Mouse (Mus musculus) limb, embryonic 10.5 days (tissue): ENCODE results near the gene Cacna1c. TPM values are rescaled to one million over a fixed set of nuclear protein-coding genes. Genes with fewer than 3 reads are reported as not detected.
A peak's percentile ranks its signal among the peaks of the same experiment; 100 is the strongest.

Experiments
- DNase-seq: peaks from one replicate; pipeline ENCODE4 v3.0.0-alpha.2; 2017; ENCODE audit warnings: low spot score
- H3K27ac ChIP-seq: fragments of 300-500 bp; sonication (generic); 2 replicates; pipeline ENCODE4 v1.5.1; 2016; ENCODE audit warnings: mild to moderate bottlenecking
- H3K27me3 ChIP-seq: fragments of 300-500 bp; sonication (generic); 2 replicates; pipeline ENCODE4 v1.6.1; 2016; ENCODE audit warnings: low read depth, mild to moderate bottlenecking; ENCODE audit not compliant: poor library complexity, severe bottlenecking
- H3K36me3 ChIP-seq: fragments of 300-500 bp; sonication (generic); 2 replicates; pipeline ENCODE4 v1.6.1; 2016; ENCODE audit warnings: mild to moderate bottlenecking, moderate library complexity
- H3K4me1 ChIP-seq: fragments of 300-500 bp; sonication (generic); 2 replicates; pipeline ENCODE4 v1.6.1; 2016
- H3K4me3 ChIP-seq: fragments of 300-500 bp; sonication (generic); 2 replicates; pipeline ENCODE4 v1.5.1; 2016; ENCODE audit warnings: mild to moderate bottlenecking, moderate library complexity
- H3K9me3 ChIP-seq: fragments of 300-500 bp; sonication (generic); replicated peaks from 2 replicates; pipeline ENCODE4 v1.6.1; 2016; ENCODE audit warnings: mild to moderate bottlenecking
- WGBS: fragments of 180-500 bp; shearing (Covaris S2); methylation state at CpG from one replicate; pipeline ENCODE4 v1.1.7; 2016; 5-methylcytosine and 5-hydroxymethylcytosine counted together
- polyA plus RNA-seq: library from polyadenylated mRNA; unstranded; fragments of >200 nt; fragmentation: Nextera tagmentation; extraction: Ambion mirVana; gene quantifications from 2 replicates; pipeline ENCODE4 v1.2.1, GENCODE M21; 2016

The Cacna1c gene
- polyA plus RNA-seq, 1 experiment from 2014 or later = 10.2 TPM

DNA sequence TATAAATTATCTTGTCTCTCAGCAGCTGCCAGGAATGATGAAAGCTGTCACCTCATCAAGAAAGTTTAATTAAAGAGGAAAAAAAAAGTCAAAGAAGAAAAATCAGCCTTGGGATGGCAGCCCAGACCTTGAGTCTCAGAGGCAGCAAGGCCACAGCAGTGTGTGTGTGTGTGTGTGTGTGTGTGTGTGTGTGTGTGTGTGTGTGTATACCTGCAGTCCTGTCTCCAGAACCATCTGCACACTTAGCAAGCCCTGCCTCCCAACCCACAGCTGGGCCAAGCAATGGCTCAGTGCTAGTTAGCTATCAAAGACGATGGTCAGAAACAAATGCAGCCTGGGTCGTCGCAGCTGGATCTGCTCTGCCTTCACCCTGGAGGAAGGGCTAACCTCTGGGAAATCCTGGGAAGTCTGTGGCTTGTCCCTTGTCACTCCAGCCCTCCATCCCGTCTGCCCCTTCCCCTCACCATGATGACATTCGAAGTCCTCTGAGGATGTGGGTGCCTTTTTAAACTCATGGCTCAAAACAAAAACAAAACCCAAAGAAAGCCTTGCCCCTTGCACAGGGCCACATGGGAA is 378.2 kb downstream of the Cacna1c start:
- Histone ChIP-seq H3K4me3 (no peak overlapping the region), H3K9me3 (no peaks in the 10 kb centered on the region), H3K36me3 (no peaks in the 10 kb centered on the region), H3K27me3 (no peaks in the 10 kb centered on the region), H3K4me1 (peaks cover 29% of the 10 kb centered on the region), H3K27ac (no peak overlapping the region)
- WGBS = 61% methylated on average over 5 of the region's 5 CpGs
- no peak for DNase-seq

- no peak for DNase-seq
- H3K4me1 ChIP-seq = peaks cover 24% of the 10 kb centered on the region
- no peaks in the 10 kb centered on the region for H3K36me3 ChIP-seq
- H3K27me3 ChIP-seq = no peaks in the 10 kb centered on the region
- H3K4me3 ChIP-seq = no peak overlapping the region
- 92% methylated on average over 6 of the region's 6 CpGs for WGBS
- no peak overlapping the region for H3K27ac ChIP-seq
- no peaks in the 10 kb centered on the region for H3K9me3 ChIP-seq
Measured at GRCm38 (mm10) chr6:118816253-118816652, 380.0 kb downstream of the Cacna1c start.

DNA sequence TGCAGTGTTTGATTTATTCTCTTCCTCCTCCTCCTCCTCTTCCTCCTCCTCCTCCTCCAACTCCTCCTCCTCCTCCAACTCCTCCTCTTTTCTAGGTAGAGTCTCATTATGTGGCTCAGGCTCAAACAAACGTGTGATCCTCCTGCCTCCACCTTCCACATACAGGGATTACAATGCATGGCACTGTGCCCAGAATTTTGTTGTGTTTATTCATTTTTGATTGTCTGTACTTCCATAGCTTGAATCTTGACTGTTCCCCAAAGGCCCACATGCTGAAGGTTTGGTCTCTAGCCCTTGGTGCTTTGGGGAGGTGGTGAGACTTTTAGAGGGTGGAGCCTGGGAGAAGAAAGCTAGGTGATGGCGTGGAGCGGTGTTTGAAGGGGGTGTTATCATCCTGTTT is 383.7 kb downstream of the Cacna1c start:
- WGBS = 85% methylated on average over 3 of the region's 3 CpGs
- Histone ChIP-seq H3K27me3 (no peaks in the 10 kb centered on the region), H3K36me3 (no peaks in the 10 kb centered on the region), H3K4me3 (no peak overlapping the region), H3K4me1 (peaks cover 8% of the 10 kb centered on the region; the same call in 1 of the 2 replicates), H3K27ac (no peak overlapping the region), H3K9me3 (no peaks in the 10 kb centered on the region)
- DNase-seq = no peak

GRCm38 (mm10) chr6:118812007-118812406 is 384.2 kb downstream of the Cacna1c start:
- H3K4me3 ChIP-seq = no peak overlapping the region
- no peak for DNase-seq
- peaks cover 8% of the 10 kb centered on the region; the same call in 1 of the 2 replicates for H3K4me1 ChIP-seq
- H3K27me3 ChIP-seq = no peaks in the 10 kb centered on the region
- no peaks in the 10 kb centered on the region for H3K9me3 ChIP-seq
- no peak overlapping the region for H3K27ac ChIP-seq
- 93% methylated on average over 4 of the region's 4 CpGs for WGBS
- no peaks in the 10 kb centered on the region for H3K36me3 ChIP-seq

DNA sequence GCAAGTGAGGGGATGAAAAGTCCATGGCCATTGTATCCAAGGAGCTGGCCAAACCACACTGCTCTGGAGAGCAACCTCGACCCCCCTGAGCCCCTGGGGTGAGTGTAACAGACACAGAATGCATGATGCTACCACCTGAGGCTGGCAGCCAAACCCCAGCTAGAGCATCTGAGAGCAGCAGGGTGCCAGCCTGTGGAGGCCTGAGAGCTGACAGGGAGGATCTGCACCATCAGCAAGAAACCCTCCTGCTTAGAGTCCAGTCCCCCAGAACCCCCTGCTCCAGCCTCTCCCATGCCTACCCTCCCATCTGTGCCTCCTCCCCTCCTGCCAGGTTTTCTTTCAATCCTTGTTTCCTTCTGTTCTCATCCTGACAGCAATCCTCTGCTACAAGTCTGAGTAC is 385.4 kb downstream of the Cacna1c start:
- WGBS = 39% methylated on average over 1 of the region's 1 CpGs

GRCm38 (mm10) chr6:118805139-118805538 is 391.1 kb downstream of the Cacna1c start:
- DNase-seq = no peak
- no peak overlapping the region for H3K4me3 ChIP-seq
- peaks cover 5% of the 10 kb centered on the region; the same call in 1 of the 2 replicates for H3K4me1 ChIP-seq
- no peaks in the 10 kb centered on the region for H3K27me3 ChIP-seq
- H3K36me3 ChIP-seq = no peaks in the 10 kb centered on the region
- 90% methylated on average over 4 of the region's 4 CpGs for WGBS
- no peak overlapping the region for H3K27ac ChIP-seq
- H3K9me3 ChIP-seq = no peaks in the 10 kb centered on the region

More for the DNA sequence above, 385.4 kb downstream of the Cacna1c start:
- DNase-seq = no peak
- no peaks in the 10 kb centered on the region for H3K27me3 ChIP-seq
- H3K4me3 ChIP-seq = no peak overlapping the region
- no peaks in the 10 kb centered on the region for H3K9me3 ChIP-seq
- no peaks in the 10 kb centered on the region for H3K36me3 ChIP-seq
- H3K27ac ChIP-seq = no peak overlapping the region
- H3K4me1 ChIP-seq = peaks cover 8% of the 10 kb centered on the region; the same call in 1 of the 2 replicates

- Histone ChIP-seq H3K36me3 (no peaks in the 10 kb centered on the region), H3K9me3 (no peaks in the 10 kb centered on the region), H3K27me3 (no peaks in the 10 kb centered on the region), H3K4me3 (no peak overlapping the region), H3K27ac (no peak overlapping the region), H3K4me1 (no peaks in the 10 kb centered on the region)
- WGBS = 79% methylated on average over 11 of the region's 11 CpGs
- no peak for DNase-seq
Measured at GRCm38 (mm10) chr6:118802286-118802685, 393.9 kb downstream of the Cacna1c start.

- no peak overlapping the region for H3K4me3 ChIP-seq
- peaks cover 7% of the 10 kb centered on the region for H3K4me1 ChIP-seq
- DNase-seq = no peak
- H3K27ac ChIP-seq = no peak overlapping the region
- H3K36me3 ChIP-seq = no peaks in the 10 kb centered on the region
- WGBS = 88% methylated on average over 4 of the region's 4 CpGs
- no peaks in the 10 kb centered on the region for H3K9me3 ChIP-seq
- H3K27me3 ChIP-seq = no peaks in the 10 kb centered on the region
Measured at GRCm38 (mm10) chr6:118796393-118796792, 399.8 kb downstream of the Cacna1c start.

DNA sequence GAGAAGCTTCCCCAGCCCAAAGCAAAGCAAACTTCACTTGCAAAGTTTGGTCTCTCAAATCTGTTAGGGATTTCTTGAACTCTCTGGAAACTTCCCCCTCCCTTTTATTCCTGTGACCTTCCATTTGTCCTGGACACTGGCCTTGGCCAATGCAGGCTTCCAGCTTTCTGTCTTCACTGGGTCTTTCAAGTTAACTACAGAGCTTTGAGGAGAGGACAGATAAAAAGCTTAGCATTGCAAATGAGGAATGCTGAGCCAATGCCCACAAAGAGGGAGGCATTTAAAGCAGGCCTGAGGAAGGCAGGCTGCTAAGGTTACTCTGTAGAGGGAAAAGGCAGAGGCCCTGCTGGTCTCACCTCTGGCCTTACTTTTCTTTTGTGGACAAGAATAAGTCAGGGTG is 400.5 kb downstream of the Cacna1c start:
- H3K4me1 ChIP-seq = peaks cover 7% of the 10 kb centered on the region
- H3K4me3 ChIP-seq = no peak overlapping the region
- H3K9me3 ChIP-seq = no peaks in the 10 kb centered on the region
- H3K36me3 ChIP-seq = no peaks in the 10 kb centered on the region
- no peaks in the 10 kb centered on the region for H3K27me3 ChIP-seq
- no peak overlapping the region for H3K27ac ChIP-seq
- DNase-seq = no peak

- no peak for DNase-seq
- no peaks in the 10 kb centered on the region for H3K9me3 ChIP-seq
- no peak overlapping the region for H3K27ac ChIP-seq
- 61% methylated on average over 5 of the region's 5 CpGs for WGBS
- no peaks in the 10 kb centered on the region for H3K36me3 ChIP-seq
- peaks cover 7% of the 10 kb centered on the region for H3K4me1 ChIP-seq
- no peak overlapping the region for H3K4me3 ChIP-seq
- H3K27me3 ChIP-seq = no peaks in the 10 kb centered on the region
Measured at GRCm38 (mm10) chr6:118791921-118792368, 404.3 kb downstream of the Cacna1c start.

DNA sequence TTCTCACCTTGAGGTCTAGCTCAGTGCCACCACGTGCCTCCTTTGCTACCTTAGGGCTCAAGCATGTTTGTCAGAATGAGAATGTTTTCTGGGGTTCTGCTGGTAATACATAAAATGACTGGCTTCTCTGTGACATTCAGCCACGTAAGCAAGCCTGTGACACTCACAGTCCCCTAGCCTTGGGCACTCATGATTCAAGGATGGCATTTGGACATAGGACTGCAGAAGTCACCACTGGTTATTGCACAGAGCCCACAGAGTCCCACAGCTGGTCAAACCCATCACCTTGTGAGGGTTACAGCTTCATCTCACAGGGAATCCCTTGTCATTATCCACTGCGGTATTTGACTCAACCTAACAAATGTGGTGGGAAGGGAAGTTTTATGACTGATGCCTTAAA is 408.3 kb downstream of the Cacna1c start:
- H3K9me3 ChIP-seq = no peaks in the 10 kb centered on the region
- H3K36me3 ChIP-seq = no peaks in the 10 kb centered on the region
- H3K4me3 ChIP-seq = no peak overlapping the region
- H3K27ac ChIP-seq = no peak overlapping the region
- no peak for DNase-seq
- peaks cover 10% of the 10 kb centered on the region for H3K4me1 ChIP-seq
- no peaks in the 10 kb centered on the region for H3K27me3 ChIP-seq
- WGBS = 89% methylated on average over 3 of the region's 3 CpGs

- no peaks in the 10 kb centered on the region for H3K9me3 ChIP-seq
- WGBS = 87% methylated on average over 7 of the region's 7 CpGs
Measured at GRCm38 (mm10) chr6:118780280-118780679, 415.9 kb downstream of the Cacna1c start.

DNA sequence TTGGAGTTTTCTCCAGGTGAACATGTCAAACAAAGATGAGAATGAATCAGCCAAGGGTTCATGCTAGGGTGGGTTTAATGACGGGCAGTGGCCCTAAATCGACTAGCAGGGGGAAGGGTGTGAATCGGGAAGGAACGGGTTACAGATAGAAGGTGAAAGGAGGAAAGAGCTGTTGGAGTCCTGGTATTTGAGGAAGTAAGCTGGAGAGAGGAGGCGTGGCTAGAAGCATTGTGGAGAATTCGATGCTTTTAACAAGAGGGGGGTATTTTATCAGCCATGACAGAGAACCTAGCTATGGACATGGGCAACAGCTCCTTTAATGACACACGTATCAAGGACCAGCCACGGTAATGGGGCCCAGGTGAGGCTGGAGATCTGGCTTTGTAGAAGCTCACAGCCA is 417.0 kb downstream of the Cacna1c start:
- DNase-seq = no peak
- WGBS = 86% methylated on average over 8 of the region's 8 CpGs
- Histone ChIP-seq H3K4me3 (no peak overlapping the region), H3K9me3 (no peaks in the 10 kb centered on the region), H3K27ac (no peak overlapping the region), H3K4me1 (peaks cover 32% of the 10 kb centered on the region), H3K27me3 (no peaks in the 10 kb centered on the region), H3K36me3 (peaks cover 13% of the 10 kb centered on the region; the same call in 1 of the 2 replicates)

More at GRCm38 (mm10) chr6:118780280-118780679, 415.9 kb downstream of the Cacna1c start:
- Histone ChIP-seq H3K4me3 (no peak overlapping the region), H3K27ac (no peak overlapping the region), H3K27me3 (no peaks in the 10 kb centered on the region), H3K4me1 (peaks cover 32% of the 10 kb centered on the region), H3K36me3 (peaks cover 6% of the 10 kb centered on the region; the same call in 1 of the 2 replicates)
- DNase-seq = no peak

- 56% methylated on average over 8 of the region's 8 CpGs for WGBS
- peak; percentile 47 for DNase-seq
- Histone ChIP-seq H3K9me3 (no peaks in the 10 kb centered on the region), H3K27ac (no peak overlapping the region), H3K27me3 (no peaks in the 10 kb centered on the region), H3K36me3 (peaks cover 16% of the 10 kb centered on the region; the same call in 1 of the 2 replicates), H3K4me3 (no peak overlapping the region), H3K4me1 (peaks cover 28% of the 10 kb centered on the region)
Measured at GRCm38 (mm10) chr6:118777457-118777856, 418.8 kb downstream of the Cacna1c start.
